Mouse (Mus musculus) liver, postnatal 0 days (tissue): ENCODE data around the gene Lrrc39.
A peak's percentile ranks its signal among the peaks of the same experiment; 100 is the strongest.

Source experiments
- CTCF ChIP-seq: sonication (generic); IDR thresholded peaks from 2 replicates; pipeline ENCODE4 v1.5.1; 2016; ENCODE audit warnings: antibody characterized with exemption, low read depth
- EP300 ChIP-seq: IDR thresholded peaks from 2 replicates; pipeline ENCODE4 v1.6.1; 2016; ENCODE audit warnings: antibody characterized with exemption, low read depth, mild to moderate bottlenecking

DNA sequence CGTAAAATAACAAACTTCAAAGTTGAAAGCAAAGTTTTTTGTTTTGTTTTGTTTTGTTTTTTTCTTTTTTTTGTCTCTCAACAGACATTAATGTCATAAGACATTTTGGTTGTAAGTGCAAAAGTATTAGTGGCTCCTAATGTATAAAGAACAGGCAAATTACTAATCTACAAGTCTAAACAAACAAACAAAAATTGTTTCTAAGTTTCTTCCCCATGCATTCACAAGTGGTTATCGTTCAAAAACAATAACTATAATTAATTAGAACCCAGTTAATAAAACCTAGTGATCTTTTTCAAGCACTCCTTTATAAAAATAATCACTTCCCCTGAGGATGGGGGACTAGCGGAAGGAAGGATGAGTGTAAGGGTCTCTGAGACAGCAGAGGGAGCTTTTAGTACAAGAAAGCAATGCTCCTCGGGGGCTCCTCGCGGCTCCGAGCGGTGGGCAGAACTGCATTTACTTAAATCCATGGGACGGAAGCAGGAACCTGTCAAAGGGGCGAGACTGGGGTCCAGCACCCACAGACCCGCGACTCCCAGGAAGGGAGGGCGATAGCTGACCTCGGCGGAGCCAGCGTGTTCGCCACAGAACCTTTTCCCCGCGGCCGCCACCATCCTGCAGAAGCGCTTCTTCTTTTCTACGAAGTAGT is 31.4 kb downstream of the Lrrc39 start:
- TF ChIP-seq CTCF (peak; percentile 37; the same call in 1 of the 2 replicates), EP300 (no peak)
